Mouse (Mus musculus): ENCODE results near the gene Ttc28. TPM values are rescaled to one million over a fixed set of nuclear protein-coding genes. Genes with fewer than 3 reads are reported as not detected.

Gene Ttc28
- polyA plus RNA-seq, 1 experiment from 2014 or later: 3.5 TPM

DNA sequence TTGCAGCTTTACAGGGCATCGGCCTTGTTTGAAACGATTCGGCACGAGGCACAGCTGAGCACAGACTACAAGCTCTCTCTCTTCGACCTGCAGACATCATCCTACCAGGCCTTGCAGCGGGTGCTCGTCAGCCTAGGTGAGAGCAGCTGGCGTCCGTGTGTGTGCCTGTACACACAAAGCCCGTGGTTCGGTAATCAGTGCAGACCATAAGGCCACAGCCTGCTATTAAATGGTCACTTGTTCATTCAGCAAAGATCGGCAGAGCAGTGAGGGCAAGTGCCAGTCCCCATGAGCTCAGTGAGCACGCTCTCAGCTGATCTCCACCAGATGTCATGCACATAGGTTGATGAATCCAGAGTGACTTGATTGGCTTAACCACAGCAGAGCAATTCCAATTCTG, 351.4 kb downstream of the Ttc28 start:
- H3K27ac ChIP-seq (replicated peaks): no peak overlapping the region
- peaks cover 6% of the 10 kb centered on the region; the same call in 1 of the 2 replicates for H3K4me1 ChIP-seq (replicated peaks; ENCODE audit: control insufficient read depth, insufficient read depth)
- no peak overlapping the region for H3K9ac ChIP-seq (ENCODE audit: low read length)
- 86% methylated on average over 13 of the region's 13 CpGs for WGBS
- H3K9me3 ChIP-seq (ENCODE audit: control insufficient read depth, low read length): no peaks in the 10 kb centered on the region
- ATAC-seq (ENCODE audit: low FRiP score, low TSS enrichment): no peak
- no peak for DNase-seq (ENCODE audit: low spot score)
- H3K4me3 ChIP-seq (ENCODE audit: low read depth, low read length): no peak overlapping the region
- no peak overlapping the region for H3K4me2 ChIP-seq (replicated peaks; ENCODE audit: low read depth)
- no peaks in the 10 kb centered on the region for H3K27me3 ChIP-seq (ENCODE audit: control insufficient read depth, insufficient read depth, low read length)
- TF ChIP-seq EP300 (optimal IDR thresholded peaks at IDR 0.05): no peak
- no peaks in the 10 kb centered on the region for H3K36me3 ChIP-seq (ENCODE audit: control insufficient read depth, insufficient read depth, low read length)

DNA sequence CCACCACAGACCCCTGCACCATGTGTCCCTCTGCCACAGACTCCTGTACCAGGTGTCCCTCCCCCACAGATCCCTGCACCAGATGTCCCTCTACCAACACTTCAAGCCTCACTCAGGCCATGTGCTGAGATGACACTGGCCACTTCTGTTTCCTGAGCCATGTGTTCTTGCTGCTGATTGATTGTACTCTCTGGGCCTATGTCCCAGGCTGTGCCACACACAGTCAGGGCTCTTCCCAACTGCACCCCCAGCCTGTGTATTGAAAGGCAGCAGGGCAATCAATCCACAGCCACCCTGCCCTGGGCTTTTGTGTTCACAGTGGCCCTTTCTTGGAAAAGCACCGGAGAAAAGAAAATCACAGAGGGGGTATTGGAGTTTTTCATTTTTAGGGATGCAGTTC, 352.2 kb downstream of the Ttc28 start:
- Histone ChIP-seq H3K4me1 (replicated peaks; ENCODE audit: control insufficient read depth, insufficient read depth) (peaks cover 6% of the 10 kb centered on the region; the same call in 1 of the 2 replicates), H3K27ac (replicated peaks) (no peak overlapping the region), H3K4me3 (ENCODE audit: low read depth, low read length) (no peak overlapping the region), H3K9me3 (ENCODE audit: control insufficient read depth, low read length) (no peaks in the 10 kb centered on the region), H3K4me2 (replicated peaks; ENCODE audit: low read depth) (no peak overlapping the region), H3K36me3 (ENCODE audit: control insufficient read depth, insufficient read depth, low read length) (no peaks in the 10 kb centered on the region), H3K27me3 (ENCODE audit: control insufficient read depth, insufficient read depth, low read length) (no peaks in the 10 kb centered on the region), H3K9ac (ENCODE audit: low read length) (no peak overlapping the region)
- 90% methylated on average over 1 of the region's 1 CpGs for WGBS
- no peak for TF ChIP-seq EP300 (optimal IDR thresholded peaks at IDR 0.05)
- TF ChIP-seq CTCF (IDR thresholded peaks at IDR 0.05; ENCODE audit: low read depth): no peak
- DNase-seq (ENCODE audit: low spot score) (no peak), ATAC-seq (ENCODE audit: low FRiP score, low TSS enrichment) (no peak)

- Histone ChIP-seq H3K9ac (ENCODE audit: low read length) (no peak overlapping the region), H3K4me2 (replicated peaks; ENCODE audit: low read depth) (no peak overlapping the region), H3K4me1 (replicated peaks; ENCODE audit: control insufficient read depth, insufficient read depth) (no peaks in the 10 kb centered on the region; the same call in 1 of the 2 replicates), H3K4me3 (ENCODE audit: low read depth, low read length) (no peak overlapping the region), H3K9me3 (ENCODE audit: control insufficient read depth, low read length) (no peaks in the 10 kb centered on the region), H3K36me3 (ENCODE audit: control insufficient read depth, insufficient read depth, low read length) (no peaks in the 10 kb centered on the region; the same call in 1 of the 2 replicates), H3K27me3 (ENCODE audit: control insufficient read depth, insufficient read depth, low read length) (no peaks in the 10 kb centered on the region), H3K27ac (replicated peaks) (no peak overlapping the region)
- TF ChIP-seq EP300 (optimal IDR thresholded peaks at IDR 0.05) (no peak), CTCF (IDR thresholded peaks at IDR 0.05; ENCODE audit: low read depth) (no peak)
- no peak for DNase-seq (ENCODE audit: low spot score)
- ATAC-seq (ENCODE audit: low FRiP score, low TSS enrichment): no peak
- 74% methylated on average over 24 of the region's 24 CpGs for WGBS
These were observed 353.6 kb downstream of the Ttc28 start for GRCm38 (mm10) chr5:111233022-111233709.

GRCm38 (mm10) chr5:111235131-111235530, 355.5 kb downstream of the Ttc28 start:
- Histone ChIP-seq H3K27me3 (ENCODE audit: control insufficient read depth, insufficient read depth, low read length) (no peaks in the 10 kb centered on the region), H3K4me2 (replicated peaks; ENCODE audit: low read depth) (no peak overlapping the region), H3K4me3 (ENCODE audit: low read depth, low read length) (no peak overlapping the region), H3K9me3 (ENCODE audit: control insufficient read depth, low read length) (no peaks in the 10 kb centered on the region), H3K36me3 (ENCODE audit: control insufficient read depth, insufficient read depth, low read length) (no peaks in the 10 kb centered on the region; the same call in 1 of the 2 replicates), H3K27ac (replicated peaks) (no peak overlapping the region), H3K9ac (ENCODE audit: low read length) (no peak overlapping the region), H3K4me1 (replicated peaks; ENCODE audit: control insufficient read depth, insufficient read depth) (no peaks in the 10 kb centered on the region)
- no peak for DNase-seq (ENCODE audit: low spot score)
- WGBS: 70% methylated on average over 12 of the region's 12 CpGs
- TF ChIP-seq EP300 (optimal IDR thresholded peaks at IDR 0.05) (no peak), CTCF (IDR thresholded peaks at IDR 0.05; ENCODE audit: low read depth) (no peak)
- no peak for ATAC-seq (ENCODE audit: low FRiP score, low TSS enrichment)

DNA sequence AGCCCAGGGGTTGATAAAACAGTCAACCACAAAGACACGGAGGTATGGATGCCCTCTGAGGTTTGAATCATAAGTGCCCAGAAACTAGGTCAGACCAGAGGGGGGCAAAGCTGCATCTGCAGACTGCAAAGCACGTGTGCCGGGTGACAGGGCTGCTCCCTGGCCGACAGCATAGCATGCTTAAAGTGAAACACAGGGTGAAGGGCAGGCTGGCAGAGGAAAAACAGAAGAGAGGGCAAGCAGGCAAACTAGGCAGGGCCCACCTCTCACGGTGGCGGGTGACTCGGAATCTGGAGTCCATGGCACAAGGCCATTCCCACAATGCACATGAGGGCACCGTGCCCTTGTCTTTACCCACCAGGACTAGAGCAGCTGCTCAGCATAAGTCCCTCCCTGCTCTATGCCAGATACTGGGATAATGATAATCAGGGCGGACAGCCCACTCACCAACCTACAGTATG, 357.6 kb downstream of the Ttc28 start:
- Histone ChIP-seq H3K27me3 (ENCODE audit: control insufficient read depth, insufficient read depth, low read length) (no peaks in the 10 kb centered on the region), H3K27ac (replicated peaks) (no peak overlapping the region), H3K9ac (ENCODE audit: low read length) (no peak overlapping the region), H3K36me3 (ENCODE audit: control insufficient read depth, insufficient read depth, low read length) (no peaks in the 10 kb centered on the region; the same call in 1 of the 2 replicates), H3K4me3 (ENCODE audit: low read depth, low read length) (no peak overlapping the region), H3K4me1 (replicated peaks; ENCODE audit: control insufficient read depth, insufficient read depth) (no peaks in the 10 kb centered on the region), H3K4me2 (replicated peaks; ENCODE audit: low read depth) (no peak overlapping the region), H3K9me3 (ENCODE audit: control insufficient read depth, low read length) (no peaks in the 10 kb centered on the region)
- WGBS: 90% methylated on average over 9 of the region's 9 CpGs
- TF ChIP-seq EP300 (optimal IDR thresholded peaks at IDR 0.05) (no peak), CTCF (IDR thresholded peaks at IDR 0.05; ENCODE audit: low read depth) (no peak)
- ATAC-seq (ENCODE audit: low FRiP score, low TSS enrichment) (no peak), DNase-seq (ENCODE audit: low spot score) (no peak)

DNA sequence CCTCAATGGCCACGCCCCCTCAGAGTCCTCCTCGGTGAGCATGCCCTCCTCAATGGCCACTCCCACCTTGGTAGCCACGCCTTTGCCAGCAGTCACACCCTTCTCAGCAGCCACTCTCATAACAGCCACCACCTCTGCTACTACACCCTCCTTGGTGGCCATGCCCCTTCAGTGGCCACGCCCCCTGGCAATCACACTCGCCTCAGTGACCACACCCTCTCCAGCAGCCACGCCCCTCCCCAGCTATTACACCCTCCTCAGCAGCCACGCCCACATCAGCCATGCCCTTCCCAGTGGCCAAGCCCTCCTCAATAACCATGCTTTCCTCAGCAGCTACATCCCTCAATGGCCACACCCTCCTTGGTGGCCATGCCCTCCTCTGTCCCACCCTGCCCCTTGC, 359.6 kb downstream of the Ttc28 start:
- no peak overlapping the region for H3K4me2 ChIP-seq (replicated peaks; ENCODE audit: low read depth)
- no peaks in the 10 kb centered on the region for H3K27me3 ChIP-seq (ENCODE audit: control insufficient read depth, insufficient read depth, low read length)
- no peak for TF ChIP-seq EP300 (optimal IDR thresholded peaks at IDR 0.05)
- TF ChIP-seq CTCF (IDR thresholded peaks at IDR 0.05; ENCODE audit: low read depth): no peak
- H3K4me1 ChIP-seq (replicated peaks; ENCODE audit: control insufficient read depth, insufficient read depth): no peaks in the 10 kb centered on the region
- no peaks in the 10 kb centered on the region for H3K9me3 ChIP-seq (ENCODE audit: control insufficient read depth, low read length)
- peak; percentile 85 for DNase-seq (ENCODE audit: low spot score)
- peak; percentile 91 for ATAC-seq (ENCODE audit: low FRiP score, low TSS enrichment)
- no peak overlapping the region for H3K9ac ChIP-seq (ENCODE audit: low read length)
- no peak overlapping the region for H3K4me3 ChIP-seq (ENCODE audit: low read depth, low read length)
- no peak overlapping the region for H3K27ac ChIP-seq (replicated peaks)
- 40% methylated on average over 7 of the region's 7 CpGs for WGBS
- H3K36me3 ChIP-seq (ENCODE audit: control insufficient read depth, insufficient read depth, low read length): no peaks in the 10 kb centered on the region; the same call in 1 of the 2 replicates

Measured in stomach, postnatal 0 days (tissue).